Mouse (Mus musculus): Measurements from ENCODE around the gene Man1b1. TPM values are rescaled to one million over a fixed set of nuclear protein-coding genes. Genes with fewer than 3 reads are reported as not detected.

Gene Man1b1
- polyA plus RNA-seq, 1 experiment from 2014 or later, result 62.9 TPM

DNA sequence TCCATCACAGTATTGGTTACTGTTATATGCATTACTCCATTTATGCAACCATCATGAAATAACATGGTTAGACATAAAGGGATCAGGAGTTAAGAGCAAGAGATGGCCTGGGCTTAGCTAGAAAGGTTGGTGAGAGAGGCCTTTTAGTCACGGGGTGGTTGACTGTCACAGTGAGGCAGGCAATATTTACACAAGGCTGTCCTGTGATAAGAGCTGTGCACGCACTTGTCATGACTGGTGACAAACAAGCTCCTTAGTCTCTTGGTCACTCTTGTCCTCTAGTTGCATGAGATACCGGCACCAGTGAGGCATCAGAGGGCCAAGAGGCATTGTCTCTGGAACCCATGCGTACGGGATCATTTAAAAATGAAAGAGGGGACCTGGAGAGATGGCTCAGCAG is 52.4 kb downstream of the Man1b1 start:
- Histone ChIP-seq H3K27me3 (replicated peaks; ENCODE audit: control insufficient read depth, insufficient read depth, low read length) (0 out of 2 replicates have a peak, but pooled peaks cover 2% of the 10 kb centered on the region), H3K36me3 (ENCODE audit: control insufficient read depth, insufficient read depth, low read length) (no peaks in the 10 kb centered on the region), H3K9me3 (ENCODE audit: control insufficient read depth, low read length) (no peaks in the 10 kb centered on the region), H3K4me2 (no peak overlapping the region), H3K4me1 (replicated peaks; ENCODE audit: control insufficient read depth, insufficient read depth, low read length) (no peaks in the 10 kb centered on the region), H3K4me3 (ENCODE audit: low read depth, low read length) (no peak overlapping the region), H3K27ac (ENCODE audit: low read depth, low read length) (no peak overlapping the region), H3K9ac (ENCODE audit: low read depth, low read length) (no peak overlapping the region)
- DNase-seq (ENCODE audit: low spot score), result no peak
- WGBS, result 66% methylated on average over 5 of the region's 5 CpGs
- ATAC-seq (replicated peaks; ENCODE audit: low FRiP score), result no peak

DNA sequence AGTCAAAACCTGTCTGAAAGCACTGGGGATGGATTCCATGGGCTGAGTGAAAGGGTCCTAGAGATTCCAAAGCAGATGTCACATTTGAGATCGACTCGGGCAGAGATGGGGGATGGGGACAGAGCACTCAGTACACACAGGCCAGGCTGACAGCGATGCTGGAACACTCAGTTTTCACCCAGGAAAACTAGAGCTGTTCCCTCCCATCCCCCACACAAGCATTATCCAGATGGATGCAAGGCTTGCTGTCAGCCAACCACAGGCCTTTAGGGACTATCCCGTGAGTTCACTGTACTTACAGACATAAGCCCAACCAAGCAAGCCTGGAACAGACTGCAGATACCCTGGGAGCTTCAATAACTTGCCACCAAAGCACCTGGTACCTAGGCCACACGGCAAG is 59.1 kb downstream of the Man1b1 start:
- H3K4me2 ChIP-seq, result no peak overlapping the region
- H3K27ac ChIP-seq (ENCODE audit: low read depth, low read length), result no peak overlapping the region
- no peak overlapping the region for H3K9ac ChIP-seq (ENCODE audit: low read depth, low read length)
- peaks cover 24% of the 10 kb centered on the region for H3K27me3 ChIP-seq (replicated peaks; ENCODE audit: control insufficient read depth, insufficient read depth, low read length)
- no peaks in the 10 kb centered on the region for H3K9me3 ChIP-seq (ENCODE audit: control insufficient read depth, low read length)
- no peak for DNase-seq (ENCODE audit: low spot score)
- ATAC-seq (replicated peaks; ENCODE audit: low FRiP score), result no peak
- 68% methylated on average over 5 of the region's 5 CpGs for WGBS
- no peak overlapping the region for H3K4me3 ChIP-seq (ENCODE audit: low read depth, low read length)
- H3K4me1 ChIP-seq (replicated peaks; ENCODE audit: control insufficient read depth, insufficient read depth, low read length), result peaks cover 5% of the 10 kb centered on the region
- no peaks in the 10 kb centered on the region for H3K36me3 ChIP-seq (ENCODE audit: control insufficient read depth, insufficient read depth, low read length)

DNA sequence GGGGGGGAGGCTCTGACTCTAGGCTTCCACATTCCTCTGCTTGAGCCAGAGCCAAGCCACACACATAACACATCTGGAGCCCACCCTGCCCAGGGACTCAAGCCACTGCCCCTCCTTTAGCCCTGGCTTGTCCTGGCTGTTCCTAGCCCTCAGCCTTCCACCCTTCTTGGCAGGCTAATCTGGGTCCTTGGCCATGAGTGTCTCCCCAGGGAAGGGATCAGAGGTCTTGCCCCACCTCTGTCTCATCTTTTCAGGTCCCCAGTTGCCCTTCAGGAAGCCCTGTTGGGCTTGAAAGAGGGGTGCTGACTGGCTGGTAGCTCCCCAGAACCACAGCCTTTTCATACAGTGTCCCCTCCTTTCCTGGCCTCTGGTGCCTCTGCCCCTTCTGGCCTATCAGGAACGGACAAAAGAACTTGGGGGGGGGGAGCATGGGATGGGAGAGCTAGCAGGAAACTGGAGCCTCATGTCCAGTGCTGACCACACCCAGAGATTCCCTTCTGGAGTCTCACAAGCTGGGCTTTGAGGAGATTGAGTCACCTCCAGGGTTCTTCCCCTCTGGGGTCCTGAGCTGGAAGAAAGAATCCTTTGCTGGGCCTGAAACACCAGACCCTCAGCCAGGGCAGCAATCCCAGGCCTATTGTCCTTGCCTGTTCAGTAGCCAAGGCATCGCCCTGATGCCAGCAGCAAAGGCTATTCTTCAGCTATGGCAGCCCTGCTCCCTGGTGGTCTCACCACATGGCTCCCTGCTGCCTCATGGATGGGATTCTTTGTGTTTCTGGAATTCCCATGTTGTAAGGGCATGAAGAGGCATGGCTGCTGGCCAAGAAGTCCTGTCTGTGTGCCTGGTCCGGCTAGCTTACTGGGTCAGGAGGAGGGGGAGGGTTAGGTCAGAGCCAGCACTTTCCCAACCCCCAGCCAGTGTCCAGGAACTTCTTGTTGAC is 62.4 kb downstream of the Man1b1 start:
- H3K4me1 ChIP-seq (replicated peaks; ENCODE audit: control insufficient read depth, insufficient read depth, low read length), result peaks cover 5% of the 10 kb centered on the region
- H3K36me3 ChIP-seq (ENCODE audit: control insufficient read depth, insufficient read depth, low read length), result no peaks in the 10 kb centered on the region
- ATAC-seq (replicated peaks; ENCODE audit: low FRiP score), result no peak
- H3K4me2 ChIP-seq, result no peak overlapping the region
- H3K27me3 ChIP-seq (replicated peaks; ENCODE audit: control insufficient read depth, insufficient read depth, low read length), result peaks cover 57% of the 10 kb centered on the region
- no peak for DNase-seq (ENCODE audit: low spot score)
- no peak overlapping the region for H3K27ac ChIP-seq (ENCODE audit: low read depth, low read length)
- H3K4me3 ChIP-seq (ENCODE audit: low read depth, low read length), result no peak overlapping the region
- WGBS, result 51% methylated on average over 3 of the region's 3 CpGs
- H3K9ac ChIP-seq (ENCODE audit: low read depth, low read length), result no peak overlapping the region
- H3K9me3 ChIP-seq (ENCODE audit: control insufficient read depth, low read length), result no peaks in the 10 kb centered on the region

DNA sequence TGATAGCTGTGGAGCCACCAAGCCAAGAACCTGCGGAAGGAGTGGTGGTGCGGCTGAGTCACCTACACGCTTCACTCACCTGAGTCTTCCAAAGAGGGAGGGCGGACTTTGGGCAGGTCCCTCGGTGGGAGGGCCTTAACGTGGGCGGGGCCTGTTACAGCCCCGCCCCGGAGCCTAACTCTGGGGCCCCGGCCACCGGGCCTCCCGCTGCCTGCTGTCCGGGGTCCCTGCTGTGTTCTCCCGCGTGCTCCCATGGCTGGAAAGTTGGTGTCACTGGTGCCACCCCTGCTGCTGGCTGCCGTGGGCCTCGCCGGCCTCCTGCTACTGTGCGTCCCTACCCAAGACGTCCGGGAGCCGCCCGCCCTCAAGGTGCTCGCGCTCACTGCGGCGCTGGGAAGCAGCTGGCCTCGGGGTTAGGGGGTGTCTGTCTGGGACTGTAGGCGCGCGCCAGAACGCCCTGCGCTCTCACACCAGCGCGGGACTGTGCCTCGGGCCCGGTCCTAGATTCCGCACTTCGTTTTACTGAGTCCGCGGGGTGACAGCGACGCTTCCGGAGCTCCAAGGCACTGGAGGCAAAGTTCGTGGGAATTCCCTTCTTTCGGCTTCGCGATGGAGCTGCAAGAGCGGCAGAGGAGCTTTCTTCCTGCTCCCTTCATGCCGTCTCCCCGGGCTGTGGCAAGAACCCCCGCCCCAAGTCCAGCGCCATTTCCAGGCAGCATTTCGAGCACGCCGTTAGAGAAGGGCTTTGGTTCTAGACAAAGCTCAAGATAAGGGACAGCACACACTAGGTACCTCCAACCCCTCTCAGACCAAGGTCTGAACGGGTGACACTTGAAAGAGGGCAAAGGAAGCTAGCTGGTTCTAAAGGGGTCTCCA is 63.8 kb downstream of the Man1b1 start, which contains the start of gene Entpd2:
Gene Entpd2, plus strand, starts transcription at position 154 of the 876 bp plus-strand sequence.
- Histone ChIP-seq H3K4me1 (replicated peaks; ENCODE audit: control insufficient read depth, insufficient read depth, low read length) (peaks cover 5% of the 10 kb centered on the region), H3K27me3 (replicated peaks; ENCODE audit: control insufficient read depth, insufficient read depth, low read length) (peaks cover 71% of the 10 kb centered on the region), H3K27ac (ENCODE audit: low read depth, low read length) (no peak within 1 kb of the TSS), H3K4me2 (peak within 1 kb of the TSS; percentile 92), H3K36me3 (ENCODE audit: control insufficient read depth, insufficient read depth, low read length) (no peaks in the 10 kb centered on the region), H3K9me3 (ENCODE audit: control insufficient read depth, low read length) (no peaks in the 10 kb centered on the region), H3K4me3 (ENCODE audit: low read depth, low read length) (peak within 1 kb of the TSS; percentile 49), H3K9ac (ENCODE audit: low read depth, low read length) (no peak within 1 kb of the TSS)
- peak; percentile 57 for ATAC-seq (replicated peaks; ENCODE audit: low FRiP score)
- 3% methylated on average over 57 of the region's 57 CpGs for WGBS
- DNase-seq (ENCODE audit: low spot score), result no peak

DNA sequence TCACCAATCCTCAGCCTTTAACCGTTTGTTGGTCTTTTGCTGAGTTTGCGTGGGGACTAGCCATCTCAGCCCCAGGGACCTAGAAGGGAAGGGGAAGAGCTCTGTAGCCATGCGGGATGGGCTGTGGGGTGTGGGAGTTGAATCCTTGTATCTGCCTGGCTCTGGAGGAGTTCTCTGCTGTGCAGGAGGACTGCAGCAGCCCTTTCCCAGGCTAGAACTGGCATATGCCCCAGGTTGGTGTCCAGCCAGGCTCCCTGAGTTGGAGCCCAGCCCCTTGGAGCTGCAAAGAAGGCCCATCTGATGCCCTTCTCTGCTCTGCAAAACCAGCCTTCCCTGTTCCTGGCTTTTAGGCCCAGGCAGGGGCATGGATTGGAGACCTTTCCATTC is 64.5 kb downstream of the Man1b1 start:
- Histone ChIP-seq H3K9me3 (ENCODE audit: control insufficient read depth, low read length) (no peaks in the 10 kb centered on the region), H3K9ac (ENCODE audit: low read depth, low read length) (no peak overlapping the region), H3K4me3 (ENCODE audit: low read depth, low read length) (no peak overlapping the region), H3K36me3 (ENCODE audit: control insufficient read depth, insufficient read depth, low read length) (no peaks in the 10 kb centered on the region), H3K4me1 (replicated peaks; ENCODE audit: control insufficient read depth, insufficient read depth, low read length) (peaks cover 5% of the 10 kb centered on the region), H3K27me3 (replicated peaks; ENCODE audit: control insufficient read depth, insufficient read depth, low read length) (peaks cover 74% of the 10 kb centered on the region), H3K4me2 (peak overlapping the region; percentile 92), H3K27ac (ENCODE audit: low read depth, low read length) (no peak overlapping the region)
- WGBS, result 16% methylated on average over 3 of the region's 3 CpGs
- no peak for DNase-seq (ENCODE audit: low spot score)
- ATAC-seq (replicated peaks; ENCODE audit: low FRiP score), result no peak

DNA sequence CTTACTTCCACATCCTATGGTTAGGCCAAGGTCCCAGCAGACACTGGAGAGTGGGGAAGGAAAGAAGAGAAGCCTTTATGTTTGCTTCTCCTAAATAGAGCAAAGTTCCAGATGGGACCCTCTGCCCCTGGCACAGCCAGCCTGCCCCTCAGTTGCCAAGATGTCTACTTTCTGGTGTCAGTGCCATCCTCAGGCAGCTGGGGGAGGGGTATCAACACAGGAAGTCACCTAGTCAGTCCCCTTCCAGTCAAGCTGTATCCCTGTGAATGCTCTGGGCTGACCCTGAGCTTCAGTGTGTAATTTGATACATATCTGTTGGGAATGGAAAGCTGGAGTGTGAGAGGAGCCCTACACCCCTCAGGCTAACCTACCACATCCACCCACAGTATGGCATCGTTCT is 64.9 kb downstream of the Man1b1 start:
- DNase-seq (ENCODE audit: low spot score) (no peak), ATAC-seq (replicated peaks; ENCODE audit: low FRiP score) (no peak)
- no peaks in the 10 kb centered on the region for H3K9me3 ChIP-seq (ENCODE audit: control insufficient read depth, low read length)
- peaks cover 78% of the 10 kb centered on the region for H3K27me3 ChIP-seq (replicated peaks; ENCODE audit: control insufficient read depth, insufficient read depth, low read length)
- H3K4me1 ChIP-seq (replicated peaks; ENCODE audit: control insufficient read depth, insufficient read depth, low read length), result peaks cover 5% of the 10 kb centered on the region
- 41% methylated on average over 1 of the region's 1 CpGs for WGBS
- no peaks in the 10 kb centered on the region for H3K36me3 ChIP-seq (ENCODE audit: control insufficient read depth, insufficient read depth, low read length)
- H3K4me3 ChIP-seq (ENCODE audit: low read depth, low read length), result no peak overlapping the region
- no peak overlapping the region for H3K27ac ChIP-seq (ENCODE audit: low read depth, low read length)
- H3K9ac ChIP-seq (ENCODE audit: low read depth, low read length), result no peak overlapping the region
- no peak overlapping the region for H3K4me2 ChIP-seq

DNA sequence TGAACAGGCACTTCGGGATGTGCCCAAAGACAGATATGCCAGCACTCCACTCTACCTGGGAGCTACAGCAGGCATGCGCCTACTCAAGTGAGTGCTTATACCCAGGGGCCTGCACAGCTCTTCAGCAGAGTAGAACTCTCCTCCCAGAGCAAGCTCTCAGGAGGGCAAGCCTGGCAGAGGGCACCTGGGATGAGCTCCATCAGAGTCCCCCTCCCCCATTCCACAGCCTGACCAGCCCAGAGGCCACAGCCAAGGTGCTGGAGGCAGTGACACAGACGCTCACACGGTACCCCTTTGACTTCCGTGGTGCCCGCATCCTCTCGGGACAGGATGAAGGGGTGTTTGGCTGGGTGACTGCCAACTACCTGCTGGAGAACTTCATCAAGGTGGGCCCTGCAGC is 65.9 kb downstream of the Man1b1 start:
- DNase-seq (ENCODE audit: low spot score) (no peak), ATAC-seq (replicated peaks; ENCODE audit: low FRiP score) (no peak)
- Histone ChIP-seq H3K27me3 (replicated peaks; ENCODE audit: control insufficient read depth, insufficient read depth, low read length) (peaks cover 85% of the 10 kb centered on the region), H3K4me1 (replicated peaks; ENCODE audit: control insufficient read depth, insufficient read depth, low read length) (peaks cover 5% of the 10 kb centered on the region), H3K27ac (ENCODE audit: low read depth, low read length) (no peak overlapping the region), H3K9ac (ENCODE audit: low read depth, low read length) (no peak overlapping the region), H3K9me3 (ENCODE audit: control insufficient read depth, low read length) (no peaks in the 10 kb centered on the region), H3K4me3 (ENCODE audit: low read depth, low read length) (no peak overlapping the region), H3K36me3 (ENCODE audit: control insufficient read depth, insufficient read depth, low read length) (no peaks in the 10 kb centered on the region), H3K4me2 (no peak overlapping the region)
- 84% methylated on average over 7 of the region's 7 CpGs for WGBS

DNA sequence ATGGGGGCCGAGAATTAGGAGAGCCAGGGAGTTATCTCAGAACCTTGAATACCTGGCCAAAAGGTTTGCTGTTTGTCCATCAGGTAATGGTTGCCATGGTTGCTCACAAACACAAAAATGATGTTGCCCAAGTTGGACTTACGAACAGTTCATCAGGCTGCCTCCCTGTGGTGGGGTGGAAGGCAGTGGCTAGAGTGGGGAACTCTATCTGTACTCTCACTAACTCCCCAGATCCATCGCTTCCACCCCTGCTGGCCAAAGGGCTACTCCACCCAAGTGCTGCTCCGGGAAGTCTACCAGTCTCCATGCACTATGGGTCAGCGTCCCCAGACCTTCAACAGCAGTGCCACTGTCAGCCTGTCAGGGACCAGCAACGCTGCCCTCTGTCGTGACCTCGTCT is 66.9 kb downstream of the Man1b1 start, which contains the start of gene Npdc1:
Gene Npdc1, plus strand, starts transcription at position 301 of the 400 bp plus-strand sequence.
- Histone ChIP-seq H3K4me2 (no peak within 1 kb of the TSS), H3K4me1 (replicated peaks; ENCODE audit: control insufficient read depth, insufficient read depth, low read length) (peaks cover 5% of the 10 kb centered on the region), H3K27ac (ENCODE audit: low read depth, low read length) (no peak within 1 kb of the TSS), H3K9ac (ENCODE audit: low read depth, low read length) (no peak within 1 kb of the TSS), H3K4me3 (ENCODE audit: low read depth, low read length) (no peak within 1 kb of the TSS), H3K36me3 (ENCODE audit: control insufficient read depth, insufficient read depth, low read length) (no peaks in the 10 kb centered on the region), H3K27me3 (replicated peaks; ENCODE audit: control insufficient read depth, insufficient read depth, low read length) (peaks cover 93% of the 10 kb centered on the region), H3K9me3 (ENCODE audit: control insufficient read depth, low read length) (no peaks in the 10 kb centered on the region)
- ATAC-seq (replicated peaks; ENCODE audit: low FRiP score), result no peak
- DNase-seq (ENCODE audit: low spot score), result no peak
- 59% methylated on average over 8 of the region's 8 CpGs for WGBS

Measured in liver, embryonic 11.5 days (tissue).